Mouse (Mus musculus): Measurements from ENCODE around the gene Poln. TPM values are rescaled to one million over a fixed set of nuclear protein-coding genes. Genes with fewer than 3 reads are reported as not detected.

Poln gene
- total RNA-seq, 1 experiment from 2014 or later: 0.81 TPM

- no peak for ATAC-seq (ENCODE audit: extremely low read depth, insufficient number of reproducible peaks, low FRiP score, poor library complexity, severe bottlenecking)
Observed at GRCm38 (mm10) chr5:33999466-34000090, 169.7 kb downstream of the Poln start.

GRCm38 (mm10) chr5:33998505-33998877 lies 170.8 kb downstream of the Poln start:
- ATAC-seq (ENCODE audit: extremely low read depth, insufficient number of reproducible peaks, low FRiP score, poor library complexity, severe bottlenecking): no peak

- ATAC-seq (ENCODE audit: extremely low read depth, insufficient number of reproducible peaks, low FRiP score, poor library complexity, severe bottlenecking): no peak
Observed at GRCm38 (mm10) chr5:33997829-33998504, 171.3 kb downstream of the Poln start.

- no peak for ATAC-seq (ENCODE audit: extremely low read depth, insufficient number of reproducible peaks, low FRiP score, poor library complexity, severe bottlenecking)
Observed at GRCm38 (mm10) chr5:33997051-33997741, 172.1 kb downstream of the Poln start.

GRCm38 (mm10) chr5:33996694-33997045 lies 172.6 kb downstream of the Poln start:
- ATAC-seq (ENCODE audit: extremely low read depth, insufficient number of reproducible peaks, low FRiP score, poor library complexity, severe bottlenecking): no peak

- peak; percentile 28 for ATAC-seq (ENCODE audit: extremely low read depth, insufficient number of reproducible peaks, low FRiP score, poor library complexity, severe bottlenecking)
Observed at GRCm38 (mm10) chr5:33995843-33996693, 173.2 kb downstream of the Poln start, which contains the start of gene Nat8l. Nat8l (plus strand) TSS chr5:33995984.

- no peak for ATAC-seq (ENCODE audit: extremely low read depth, insufficient number of reproducible peaks, low FRiP score, poor library complexity, severe bottlenecking)
Observed at GRCm38 (mm10) chr5:33994671-33995625, 174.3 kb downstream of the Poln start.

GRCm38 (mm10) chr5:33983309-33984121 lies 185.7 kb downstream of the Poln start, which contains the start of gene Gm1673:
Gm1673 (plus strand) TSS chr5:33983433.
- 0 out of 2 replicates have a peak, but pooled peaks have one; percentile 10 for ATAC-seq (ENCODE audit: extremely low read depth, insufficient number of reproducible peaks, low FRiP score, poor library complexity, severe bottlenecking)

- ATAC-seq (ENCODE audit: extremely low read depth, insufficient number of reproducible peaks, low FRiP score, poor library complexity, severe bottlenecking): no peak
Observed at GRCm38 (mm10) chr5:33982731-33983259, 186.5 kb downstream of the Poln start.

- no peak for ATAC-seq (ENCODE audit: extremely low read depth, insufficient number of reproducible peaks, low FRiP score, poor library complexity, severe bottlenecking)
Observed at GRCm38 (mm10) chr5:33976267-33976666, 193.0 kb downstream of the Poln start.

GRCm38 (mm10) chr5:33974736-33975135 lies 194.5 kb downstream of the Poln start:
- no peak for ATAC-seq (ENCODE audit: extremely low read depth, insufficient number of reproducible peaks, low FRiP score, poor library complexity, severe bottlenecking)

GRCm38 (mm10) chr5:33959382-33959781 lies 209.9 kb downstream of the Poln start:
- no peak for ATAC-seq (ENCODE audit: extremely low read depth, insufficient number of reproducible peaks, low FRiP score, poor library complexity, severe bottlenecking)

Other genes starting within 250 kb of the Poln start
- gene Nelfa, start 233.0 kb downstream of the Poln start, total RNA-seq (2017): 25.4 and 28.6 TPM in 2 replicates
- not detected in 2 replicates for gene Gm1673, start 186.0 kb downstream of the Poln start, total RNA-seq (2017)
- gene Nat8l, start 173.5 kb downstream of the Poln start, total RNA-seq (2017): 4.0 and 4.9 TPM in 2 replicates
- gene Haus3, start 79 bp upstream of the Poln start, total RNA-seq (2017): 47.8 and 53.3 TPM in 2 replicates
- 60.3 and 62.8 TPM in 2 replicates for gene Mxd4, start 18.3 kb upstream of the Poln start, total RNA-seq (2017)
- gene Zfyve28, start 119.0 kb upstream of the Poln start, total RNA-seq (2017): 1.7 and 2.3 TPM in 2 replicates
- 0.35 TPM in 1 of 2 replicates, not detected in the other for gene Cfap99, start 119.2 kb upstream of the Poln start, total RNA-seq (2017)
- gene Rnf4, start 166.8 kb upstream of the Poln start, total RNA-seq (2017): 99.3 and 105 TPM in 2 replicates
- gene Fam193a, start 200.5 kb upstream of the Poln start, total RNA-seq (2017): 69.5 and 75.7 TPM in 2 replicates

Data from neutrophil, adult 5-6 weeks (primary cell).